Mouse (Mus musculus) C2C12 (cell line): ENCODE measurements around the gene Ercc6l2. TPM values are rescaled to one million over a fixed set of nuclear protein-coding genes. Genes with fewer than 3 reads are reported as not detected.
A peak's percentile ranks its signal among the peaks of the same experiment; 100 is the strongest.

Experiments used
- H3K27me3 ChIP-seq: one replicate; pipeline ENCODE4 v1.6.1; 2011; ENCODE audit not compliant: control insufficient read depth, insufficient read depth, insufficient read length
- H3K36me3 ChIP-seq: one replicate; pipeline ENCODE4 v1.6.1; 2011; ENCODE audit not compliant: control insufficient read depth, insufficient read depth
- H3K4me3 ChIP-seq: one replicate; pipeline ENCODE4 v1.5.1; 2011; ENCODE audit warnings: mild to moderate bottlenecking, control low read depth; ENCODE audit not compliant: poor library complexity, insufficient read depth, severe bottlenecking
- H3K79me2 ChIP-seq: one replicate; pipeline ENCODE4 v1.6.1; 2011; ENCODE audit not compliant: control insufficient read depth, insufficient read depth
- H3K79me3 ChIP-seq: one replicate; pipeline ENCODE4 v1.6.1; 2011; ENCODE audit warnings: low read depth, control low read depth
- H3ac ChIP-seq: one replicate; pipeline ENCODE3; 2011; ENCODE audit warnings: low read depth; ENCODE audit not compliant: control insufficient read depth, insufficient read length
- CEBPB ChIP-seq: IDR thresholded peaks from one replicate; pipeline ENCODE4 v1.6.1; 2011; ENCODE audit warnings: low read depth, mild to moderate bottlenecking, control low read depth, moderate library complexity
- CTCF ChIP-seq: IDR thresholded peaks from one replicate; pipeline ENCODE4 v1.5.1; 2011; ENCODE audit not compliant: control insufficient read depth, insufficient read depth, insufficient read length
- FOSL1 ChIP-seq: IDR thresholded peaks from one replicate; pipeline ENCODE4 v1.8.0; 2011; ENCODE audit warnings: mild to moderate bottlenecking, low read length; ENCODE audit not compliant: poor library complexity, insufficient read depth, severe bottlenecking
- MAX ChIP-seq: IDR thresholded peaks from one replicate; pipeline ENCODE4 v1.6.1; 2011; ENCODE audit warnings: mild to moderate bottlenecking, control low read depth
- MYOD1 ChIP-seq: IDR thresholded peaks from one replicate; pipeline ENCODE4 v1.6.1; 2011; ENCODE audit warnings: low read depth; ENCODE audit not compliant: control insufficient read depth, insufficient read length
- MYOG ChIP-seq: IDR thresholded peaks from one replicate; pipeline ENCODE4 v1.6.1; 2011; ENCODE audit not compliant: control insufficient read depth, insufficient read length; ENCODE audit errors: extremely low read depth
- USF1 ChIP-seq: IDR thresholded peaks from one replicate; pipeline ENCODE4 v1.6.1; 2011; ENCODE audit warnings: low read depth, mild to moderate bottlenecking, control low read depth, moderate library complexity
- long read RNA-seq, 2 experiments: library from polyadenylated mRNA; unstranded; transcript quantifications; one replicate each; pipeline ENCODE4 v2.0.0; 2019 to 2020
- polyA plus RNA-seq: library from polyadenylated mRNA; unstranded; fragments of >200 nt; fragmentation: generic; extraction: Trizol; gene quantifications from one replicate; pipeline ENCODE4 v1.2.1, GENCODE M21; 2012; ENCODE audit warnings: missing spikeins

The Ercc6l2 gene
- 4.3 TPM for polyA plus RNA-seq
- long read RNA-seq, experiment 1, partial matches to known transcripts: 4 of 8 reads
- long read RNA-seq, experiment 1, other reads (novel, unspliced or antisense): 4 of 8 reads
- long read RNA-seq, experiment 2, partial matches to known transcripts: 12 of 97 reads
- long read RNA-seq, experiment 2, other reads (novel, unspliced or antisense): 82 of 97 reads

DNA sequence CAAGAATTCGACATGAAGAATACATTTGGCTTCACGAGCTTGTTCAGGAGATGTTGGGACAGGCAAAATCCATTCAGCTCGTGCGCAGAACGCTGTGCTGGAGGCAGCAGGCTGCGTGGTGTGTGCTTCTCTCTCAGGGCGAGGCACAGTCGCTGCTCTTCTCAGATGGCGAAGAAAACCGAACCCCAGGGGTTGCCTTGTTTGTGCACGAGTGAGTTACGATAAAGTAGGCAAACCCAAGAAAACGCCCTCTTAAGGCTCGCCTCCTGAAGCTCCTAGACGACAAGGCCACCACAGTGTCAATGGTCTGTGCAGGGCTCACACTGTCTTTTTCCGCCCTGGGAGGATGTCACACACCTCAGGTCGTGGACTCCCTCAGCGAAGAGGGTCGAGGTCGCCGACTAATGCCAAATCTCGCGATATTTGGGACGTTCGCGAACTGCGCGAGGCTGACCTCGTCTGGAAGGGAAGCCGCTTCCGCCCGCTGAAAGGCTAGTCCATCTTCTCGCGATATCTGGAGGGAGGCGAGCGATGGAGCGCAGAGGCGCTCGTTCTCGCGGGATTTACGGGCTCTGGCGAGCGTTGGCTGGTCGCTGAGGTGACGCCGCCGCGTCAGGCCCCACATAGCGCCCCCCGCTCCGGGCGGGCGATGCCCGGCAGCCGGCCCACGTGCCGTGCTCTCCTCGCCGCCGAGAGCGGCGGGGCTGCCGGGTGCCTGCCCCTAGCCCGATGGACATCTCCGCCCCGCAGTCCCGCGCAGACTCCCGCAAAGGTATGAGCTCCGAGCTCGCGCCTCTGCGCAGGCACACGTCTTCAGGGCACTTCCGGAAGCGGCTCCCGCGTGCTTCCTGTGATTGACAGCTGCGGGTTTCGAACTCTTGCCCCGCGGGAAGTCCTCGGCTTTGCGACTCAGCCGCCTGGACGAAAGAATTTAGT lies at the start of gene Ercc6l2:
TSS of gene Ercc6l2 (plus strand) at position 495 of the 936 bp plus-strand sequence.
- H3K79me2 ChIP-seq: peaks cover 13% of the 10 kb centered on the region
- TF ChIP-seq MYOG: no peak
- no peak for TF ChIP-seq FOSL1
- TF ChIP-seq CTCF: no peak
- TF ChIP-seq MAX: peak; percentile 96
- peak within 1 kb of the TSS; percentile 45 for H3K4me3 ChIP-seq
- peak within 1 kb of the TSS; percentile 94 for H3ac ChIP-seq
- H3K27me3 ChIP-seq: no peaks in the 10 kb centered on the region
- no peaks in the 10 kb centered on the region for H3K36me3 ChIP-seq
- H3K79me3 ChIP-seq: peaks cover 1% of the 10 kb centered on the region

DNA sequence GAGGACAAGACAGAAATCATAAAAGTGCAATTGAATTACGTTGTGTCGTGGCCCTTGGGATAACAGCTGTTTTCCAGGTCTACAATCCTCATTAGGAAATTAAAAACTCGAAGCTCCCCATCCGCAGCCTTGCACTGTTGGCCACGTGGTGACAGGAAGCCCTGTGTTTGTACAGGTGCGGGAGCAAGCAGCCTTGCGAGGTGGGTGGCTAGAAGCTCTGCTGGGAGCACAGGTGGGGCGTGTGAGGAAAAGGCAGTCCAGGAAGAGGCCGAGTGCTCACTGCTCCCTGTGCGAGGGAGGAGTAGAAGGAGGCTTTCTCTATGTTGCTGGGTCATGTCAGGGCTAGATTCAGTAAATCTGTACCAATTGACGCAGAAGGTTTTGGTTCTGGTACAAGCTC lies 49.0 kb upstream of the Ercc6l2 start:
- no peaks in the 10 kb centered on the region for H3K79me2 ChIP-seq
- H3ac ChIP-seq: no peak overlapping the region
- H3K4me3 ChIP-seq: no peak overlapping the region
- TF ChIP-seq CTCF (no peak), CEBPB (no peak), USF1 (no peak), MYOD1 (no peak), FOSL1 (no peak), MAX (no peak), MYOG (no peak)
- H3K27me3 ChIP-seq: peaks cover 19% of the 10 kb centered on the region
- no peaks in the 10 kb centered on the region for H3K79me3 ChIP-seq
- H3K36me3 ChIP-seq: no peaks in the 10 kb centered on the region

DNA sequence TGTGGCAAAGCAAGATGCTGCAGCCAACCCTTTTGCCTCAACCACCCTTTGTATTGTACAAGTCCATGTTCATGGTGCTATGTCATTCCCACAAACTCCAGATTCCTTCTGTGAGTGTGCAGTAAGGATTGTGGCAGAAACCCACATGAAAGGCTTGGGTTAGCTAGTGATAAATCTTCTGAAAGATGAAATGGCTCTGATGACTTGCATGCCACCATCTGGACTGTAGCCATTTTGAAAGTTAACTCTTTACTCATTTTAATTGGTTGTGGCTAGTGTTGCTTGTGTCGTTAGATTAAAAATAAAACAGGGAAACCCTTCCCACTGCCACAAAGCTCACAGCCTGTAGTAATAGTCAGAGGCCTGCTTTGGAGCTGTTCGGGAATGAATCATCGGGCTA lies 44.0 kb upstream of the Ercc6l2 start:
- H3ac ChIP-seq: no peak overlapping the region
- H3K79me2 ChIP-seq: no peaks in the 10 kb centered on the region
- H3K79me3 ChIP-seq: no peaks in the 10 kb centered on the region
- peaks cover 14% of the 10 kb centered on the region for H3K27me3 ChIP-seq
- no peaks in the 10 kb centered on the region for H3K36me3 ChIP-seq
- H3K4me3 ChIP-seq: no peak overlapping the region
- TF ChIP-seq MYOD1 (peak; percentile 21), USF1 (no peak), CEBPB (peak; percentile 9), MAX (peak; percentile 27), MYOG (no peak), FOSL1 (peak; percentile 60)

DNA sequence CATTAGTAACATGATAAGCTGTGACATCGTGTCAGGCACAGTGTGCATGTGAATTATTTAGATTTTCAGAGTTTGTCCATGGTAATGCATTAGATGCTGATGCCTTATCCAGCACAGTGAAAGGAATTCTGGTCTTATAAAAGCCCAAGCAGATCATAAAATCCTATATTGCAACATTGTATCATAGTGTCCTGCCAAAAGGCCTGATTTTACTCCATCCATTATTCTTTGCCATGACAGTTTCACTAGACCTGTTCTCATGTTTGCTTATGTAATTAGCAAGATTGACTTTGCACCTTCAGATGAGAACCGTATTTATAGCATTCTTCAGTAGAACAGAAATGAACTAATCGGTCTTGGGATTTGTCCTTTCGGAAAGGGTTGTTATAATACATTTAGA lies 36.1 kb upstream of the Ercc6l2 start:
- H3ac ChIP-seq: no peak overlapping the region
- no peaks in the 10 kb centered on the region for H3K36me3 ChIP-seq
- no peaks in the 10 kb centered on the region for H3K79me2 ChIP-seq
- H3K4me3 ChIP-seq: no peak overlapping the region
- H3K79me3 ChIP-seq: no peaks in the 10 kb centered on the region
- H3K27me3 ChIP-seq: peaks cover 4% of the 10 kb centered on the region
- TF ChIP-seq CTCF (no peak), MAX (no peak), FOSL1 (no peak), MYOG (no peak), USF1 (no peak), CEBPB (no peak), MYOD1 (no peak)

DNA sequence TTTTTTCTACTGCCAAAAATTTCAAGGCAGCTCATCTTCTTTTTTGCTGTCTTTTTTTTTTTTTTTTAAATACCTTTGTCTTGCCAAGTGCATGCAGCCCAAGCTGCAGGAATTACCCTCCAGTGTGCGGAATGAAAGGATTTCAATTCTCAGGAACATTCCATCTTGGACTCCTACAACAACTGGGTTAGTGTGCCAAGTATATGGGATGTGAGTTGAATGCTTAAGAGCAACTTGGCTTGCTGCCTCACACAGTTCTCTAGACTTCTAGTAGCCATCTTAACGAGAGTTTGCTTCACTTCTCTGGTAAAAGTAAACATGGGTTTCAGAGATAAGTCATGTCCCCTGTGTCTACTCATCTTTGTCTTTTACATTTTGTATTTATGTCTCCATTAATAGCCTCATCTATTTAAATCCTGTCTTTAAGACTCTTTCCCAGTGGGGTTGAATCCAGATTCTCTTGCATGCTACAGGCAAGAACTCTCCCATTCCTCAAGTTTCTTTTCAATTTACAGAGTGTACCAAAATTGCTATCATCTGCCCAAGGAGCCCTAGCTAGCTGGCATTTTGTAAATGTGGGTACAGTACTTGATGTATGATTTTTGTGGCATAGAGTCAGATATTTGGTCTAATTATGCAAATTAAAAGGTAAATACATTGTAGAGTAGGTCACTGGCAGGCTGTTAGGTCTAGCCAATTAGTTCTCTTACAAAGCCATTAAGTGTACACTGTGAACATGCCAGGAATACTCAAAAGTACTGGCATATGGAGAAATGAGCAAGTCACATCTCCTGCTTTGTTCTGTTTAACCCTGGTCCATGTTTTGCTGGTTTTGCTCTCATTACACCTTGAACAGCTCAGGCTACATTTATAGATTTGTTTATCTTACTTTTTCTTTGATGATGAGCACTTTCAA lies 35.4 kb upstream of the Ercc6l2 start:
- TF ChIP-seq MYOG: no peak
- no peak for TF ChIP-seq CEBPB
- TF ChIP-seq USF1: no peak
- TF ChIP-seq MYOD1: no peak
- Histone ChIP-seq H3K36me3 (no peaks in the 10 kb centered on the region), H3ac (no peak overlapping the region), H3K4me3 (no peak overlapping the region), H3K79me3 (no peaks in the 10 kb centered on the region), H3K27me3 (peaks cover 4% of the 10 kb centered on the region), H3K79me2 (no peaks in the 10 kb centered on the region)
